Mouse (Mus musculus) small intestine, adult 2 months (tissue): ENCODE measurements around the gene Hist1h2bq.
"Not testable (repeated sequence)": the region's sequence is repeated elsewhere in the genome, so short reads cannot be mapped to it uniquely, and the experiment has no call there.

ENCODE experiments used
- CTCF ChIP-seq: fragments of 200-500 bp; IDR thresholded peaks from 2 replicates; pipeline ENCODE4 v1.5.1; 2012; ENCODE audit warnings: low read depth, mild to moderate bottlenecking, control low read depth, inconsistent platforms, low read length, moderate library complexity, mixed read lengths; ENCODE audit not compliant: insufficient replicate concordance, insufficient read length; ENCODE audit errors: extremely low read depth
- POLR2A ChIP-seq: fragments of 200-500 bp; IDR thresholded peaks from 2 replicates; pipeline ENCODE4 v1.6.1; 2012; ENCODE audit warnings: low read depth, mild to moderate bottlenecking, control low read depth, inconsistent platforms, low read length, moderate library complexity

DNA sequence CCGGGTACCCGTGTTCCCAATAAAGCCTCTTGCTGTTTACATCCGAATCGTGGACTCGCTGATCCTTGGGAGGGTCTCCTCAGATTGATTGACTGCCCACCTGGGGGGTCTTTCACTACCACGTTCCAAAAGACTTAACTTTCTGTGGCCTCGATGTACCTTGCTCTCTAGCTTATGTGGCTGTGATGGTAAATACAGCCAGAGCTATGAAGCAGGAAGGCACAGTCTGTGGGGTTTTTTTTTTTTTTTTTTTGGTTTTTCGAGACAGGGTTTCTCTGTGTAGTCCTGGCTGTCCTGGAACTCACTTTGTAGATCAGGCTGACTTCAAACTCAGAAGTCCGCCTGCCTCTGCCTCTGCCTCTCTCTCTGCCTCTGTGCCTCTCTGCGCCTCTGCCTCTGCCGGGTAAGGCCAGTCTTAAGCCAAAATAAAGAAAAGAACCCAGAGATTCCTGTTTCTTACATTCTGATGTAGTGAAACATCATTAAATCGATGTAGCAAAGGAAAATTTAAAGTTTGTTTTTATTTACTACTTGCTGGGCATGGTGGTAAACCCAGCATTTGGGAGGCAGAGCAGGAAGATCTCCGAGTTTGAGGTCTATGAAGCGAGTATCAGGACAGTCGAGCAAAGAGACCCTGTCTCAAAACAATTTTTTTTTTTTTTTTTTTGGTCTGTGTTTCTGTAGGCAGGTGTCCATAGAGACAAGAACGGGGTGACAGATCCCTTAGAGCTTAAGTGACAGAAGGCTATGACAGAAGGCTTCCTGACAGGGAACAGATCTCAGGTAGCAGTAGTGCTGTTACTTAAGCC lies 10.3 kb upstream of the Hist1h2bq start:
- TF ChIP-seq CTCF, POLR2A: not testable (repeated sequence)
